Mouse (Mus musculus): Measurements from ENCODE around the gene Mettl3. TPM values are rescaled to one million over a fixed set of nuclear protein-coding genes. Genes with fewer than 3 reads are reported as not detected.

Mettl3 gene
- 24.8 and 31.2 TPM in 2 replicates for polyA plus RNA-seq (2012; rRNA removed)

GRCm38 (mm10) chr14:52304644-52305271, at the start of gene Mettl3:
Mettl3 (minus strand) TSS chr14:52305128.

GRCm38 (mm10) chr14:52327910-52328812, 23.2 kb upstream of the Mettl3 start, which contains the start of gene Sall2:
Sall2 (minus strand) TSS chr14:52328762.

GRCm38 (mm10) chr14:52278932-52279746, 25.8 kb downstream of the Mettl3 start, which contains the start of the genes Tox4 and Rab2b:
Tox4 (plus strand) TSS chr14:52279146.
Rab2b (minus strand) TSS chr14:52279545.

GRCm38 (mm10) chr14:52257484-52258213, 47.3 kb downstream of the Mettl3 start, which contains the start of gene Chd8:
Chd8 (minus strand) TSS chr14:52257780.

Other genes with a start within 250 kb of the Mettl3 start
- gene Hnrnpc, start 201.1 kb downstream of the Mettl3 start, polyA plus RNA-seq (2012; rRNA removed) = 53.7 and 58.5 TPM in 2 replicates
- gene Rpgrip1, start 194.4 kb downstream of the Mettl3 start, polyA plus RNA-seq (2012; rRNA removed) = 0.89 and 1.6 TPM in 2 replicates
- gene Supt16, start 107.7 kb downstream of the Mettl3 start, polyA plus RNA-seq (2012; rRNA removed) = 6.7 and 7.7 TPM in 2 replicates
- 33.0 and 40.8 TPM in 2 replicates for gene Chd8, start 47.3 kb downstream of the Mettl3 start, polyA plus RNA-seq (2012; rRNA removed)
- 27.3 and 44.7 TPM in 2 replicates for gene Tox4, start 26.0 kb downstream of the Mettl3 start, polyA plus RNA-seq (2012; rRNA removed)
- 11.0 and 13.3 TPM in 2 replicates for gene Rab2b, start 25.6 kb downstream of the Mettl3 start, polyA plus RNA-seq (2012; rRNA removed)
- 16.8 and 19.3 TPM in 2 replicates for gene Sall2, start 23.6 kb upstream of the Mettl3 start, polyA plus RNA-seq (2012; rRNA removed)
- not detected in 2 replicates for gene Olfr1513, start 51.3 kb upstream of the Mettl3 start, polyA plus RNA-seq (2012; rRNA removed)
- gene Olfr1512, start 74.0 kb upstream of the Mettl3 start, polyA plus RNA-seq (2012; rRNA removed) = not detected in 2 replicates
- gene Olfr1511, start 92.3 kb upstream of the Mettl3 start, polyA plus RNA-seq (2012; rRNA removed) = not detected in 2 replicates
- gene Olfr1510, start 109.2 kb upstream of the Mettl3 start, polyA plus RNA-seq (2012; rRNA removed) = not detected in 2 replicates
- gene Olfr1509, start 137.9 kb upstream of the Mettl3 start, polyA plus RNA-seq (2012; rRNA removed) = not detected in 2 replicates
- 0.02 TPM in 1 of 2 replicates, not detected in the other for gene Olfr1508, start 162.4 kb upstream of the Mettl3 start, polyA plus RNA-seq (2012; rRNA removed)
- gene Olfr1507, start 190.6 kb upstream of the Mettl3 start, polyA plus RNA-seq (2012; rRNA removed) = 0.14 TPM in 1 of 2 replicates, not detected in the other

Measured in ovary, adult 2 months (tissue).